Mouse (Mus musculus) right cerebral cortex, adult 18-20 months (tissue): ENCODE data around the gene Mylk2.
A peak's percentile ranks its signal among the peaks of the same experiment; 100 is the strongest.

Source experiments
- DNase-seq: peaks from one replicate; pipeline ENCODE4 v3.0.0; 2022; ENCODE audit warnings: mixed read lengths

The Mylk2 gene

GRCm38 (mm10) chr2:152914310-152915120, 3.4 kb downstream of the Mylk2 start:
- peak; percentile 87 for DNase-seq

DNA sequence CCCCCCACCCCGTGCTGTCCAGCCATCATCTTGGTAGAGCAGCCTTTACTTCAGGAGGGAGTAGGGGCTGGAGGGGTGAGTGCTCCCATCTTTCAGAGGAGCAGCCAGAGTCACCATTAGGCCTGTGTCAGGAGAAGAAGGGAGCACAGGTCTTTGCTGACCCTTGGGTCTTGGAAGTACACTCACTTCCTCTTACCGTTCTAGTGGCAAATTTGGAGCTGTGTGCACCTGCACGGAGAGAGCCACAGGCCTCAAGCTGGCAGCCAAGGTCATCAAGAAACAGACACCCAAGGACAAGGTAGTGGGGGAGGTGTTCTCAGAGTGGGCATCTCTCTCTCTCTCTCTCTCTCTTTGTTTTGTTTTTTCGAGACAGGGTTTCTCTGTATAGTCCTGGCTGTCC, 4.3 kb downstream of the Mylk2 start:
- no peak for DNase-seq

GRCm38 (mm10) chr2:152916111-152916510, 5.0 kb downstream of the Mylk2 start:
- DNase-seq, result no peak

GRCm38 (mm10) chr2:152917671-152918070, 6.5 kb downstream of the Mylk2 start:
- DNase-seq, result no peak

DNA sequence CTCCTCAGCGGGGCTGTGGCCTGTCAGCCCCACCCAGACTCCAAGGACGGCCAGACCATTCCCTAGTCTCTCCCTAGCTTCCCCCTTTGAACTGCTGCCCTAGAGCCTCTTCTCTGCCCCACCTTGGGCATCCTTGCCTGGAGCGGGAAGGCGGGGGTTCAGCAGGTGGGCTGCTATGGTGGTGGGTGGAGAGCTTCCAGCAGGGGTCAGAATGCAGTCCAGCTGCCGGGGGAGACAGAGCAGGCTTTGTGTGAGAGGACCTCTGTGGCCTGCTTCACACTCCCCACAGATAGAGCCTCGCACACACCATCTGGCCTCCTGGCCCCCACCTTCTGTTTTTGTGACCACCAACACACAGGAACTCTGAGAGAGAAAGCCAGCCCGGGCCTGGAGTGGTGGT, 11.2 kb downstream of the Mylk2 start:
- no peak for DNase-seq

GRCm38 (mm10) chr2:152923621-152924020, 12.5 kb downstream of the Mylk2 start:
- DNase-seq, result no peak

GRCm38 (mm10) chr2:152924128-152924527, 13.0 kb downstream of the Mylk2 start:
- DNase-seq, result no peak

DNA sequence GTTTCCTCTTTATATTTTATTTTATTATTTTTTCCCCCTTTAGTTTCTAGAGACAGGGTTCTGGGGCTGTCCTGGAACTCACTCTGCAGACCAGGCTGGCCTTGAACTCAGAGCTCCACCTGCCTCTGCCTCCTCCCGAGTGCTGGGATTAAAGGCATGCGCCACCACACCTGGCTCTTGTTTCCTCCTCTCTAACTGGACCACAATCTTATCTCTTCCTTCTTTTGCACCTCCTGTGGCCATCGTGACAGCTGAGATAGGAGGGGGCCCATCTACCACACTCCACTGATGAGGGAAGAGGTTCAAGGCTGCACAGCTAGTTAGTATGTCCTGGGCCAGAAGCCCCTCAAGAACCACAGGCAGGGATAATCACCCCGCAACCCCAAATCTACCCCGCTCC, 13.4 kb downstream of the Mylk2 start:
- DNase-seq, result no peak

GRCm38 (mm10) chr2:152925189-152925872, 14.2 kb downstream of the Mylk2 start:
- DNase-seq, result no peak

DNA sequence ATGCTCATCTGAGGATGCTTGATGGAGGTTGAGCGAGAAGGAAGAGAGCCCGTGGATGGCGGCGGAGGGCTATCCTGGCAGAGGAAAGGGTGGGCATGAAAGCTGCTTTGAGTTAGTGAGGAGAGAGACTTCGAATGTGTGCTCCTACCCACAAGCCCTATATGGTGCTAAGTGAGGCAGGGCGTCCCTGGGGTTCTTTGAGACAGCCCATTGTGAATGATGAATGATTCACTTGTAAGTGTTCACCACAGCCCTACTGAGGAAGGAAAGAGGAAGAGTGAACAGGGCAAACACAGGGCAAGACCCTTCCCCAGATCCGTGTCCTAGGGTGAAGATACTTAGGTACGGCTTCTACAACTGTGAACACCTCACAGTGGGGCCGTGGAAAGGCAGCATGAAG, 15.7 kb downstream of the Mylk2 start:
- DNase-seq, result no peak

GRCm38 (mm10) chr2:152927371-152927770, 16.2 kb downstream of the Mylk2 start:
- DNase-seq, result no peak

- DNase-seq, result no peak
Observed at GRCm38 (mm10) chr2:152928219-152928987, 17.3 kb downstream of the Mylk2 start.

DNA sequence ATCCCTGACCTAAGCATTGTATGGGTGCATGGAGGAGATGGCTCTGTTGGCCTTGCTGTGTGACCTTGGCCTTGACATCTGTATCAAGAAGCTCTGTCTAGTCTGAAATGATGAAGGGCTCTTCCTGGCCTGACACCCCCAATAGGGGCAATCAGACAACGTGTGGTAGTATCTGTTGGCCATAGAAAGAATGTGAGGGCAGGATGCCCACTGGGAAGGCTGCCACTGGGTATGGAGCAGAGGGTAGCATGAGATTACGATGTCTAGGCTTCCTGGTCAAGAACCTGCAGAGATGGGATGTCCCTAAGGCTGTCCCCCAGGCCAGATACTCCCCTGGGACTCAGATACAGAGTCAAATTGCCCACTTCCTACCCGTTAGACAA, 17.8 kb downstream of the Mylk2 start:
- no peak for DNase-seq

DNA sequence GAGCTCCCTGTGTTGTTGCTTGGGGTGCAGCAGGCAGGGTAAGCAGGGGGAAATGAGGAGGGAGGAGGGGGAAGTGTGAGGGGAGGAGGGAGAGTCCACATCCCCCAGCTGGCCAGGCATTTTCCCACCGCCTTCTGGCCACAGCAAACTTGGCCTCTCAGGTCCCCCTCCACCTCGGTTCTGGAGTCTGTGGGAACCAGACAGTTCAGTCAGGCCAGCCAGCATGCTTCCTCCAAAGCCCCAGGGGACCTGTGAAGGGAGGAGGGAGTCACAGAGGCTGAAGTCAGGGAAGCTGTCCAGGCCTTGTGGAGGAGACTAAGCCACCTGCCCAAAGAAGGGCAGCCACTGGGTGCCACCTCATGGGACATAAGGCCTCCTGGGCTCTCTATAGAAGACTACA, 19.1 kb downstream of the Mylk2 start:
- DNase-seq, result no peak

DNA sequence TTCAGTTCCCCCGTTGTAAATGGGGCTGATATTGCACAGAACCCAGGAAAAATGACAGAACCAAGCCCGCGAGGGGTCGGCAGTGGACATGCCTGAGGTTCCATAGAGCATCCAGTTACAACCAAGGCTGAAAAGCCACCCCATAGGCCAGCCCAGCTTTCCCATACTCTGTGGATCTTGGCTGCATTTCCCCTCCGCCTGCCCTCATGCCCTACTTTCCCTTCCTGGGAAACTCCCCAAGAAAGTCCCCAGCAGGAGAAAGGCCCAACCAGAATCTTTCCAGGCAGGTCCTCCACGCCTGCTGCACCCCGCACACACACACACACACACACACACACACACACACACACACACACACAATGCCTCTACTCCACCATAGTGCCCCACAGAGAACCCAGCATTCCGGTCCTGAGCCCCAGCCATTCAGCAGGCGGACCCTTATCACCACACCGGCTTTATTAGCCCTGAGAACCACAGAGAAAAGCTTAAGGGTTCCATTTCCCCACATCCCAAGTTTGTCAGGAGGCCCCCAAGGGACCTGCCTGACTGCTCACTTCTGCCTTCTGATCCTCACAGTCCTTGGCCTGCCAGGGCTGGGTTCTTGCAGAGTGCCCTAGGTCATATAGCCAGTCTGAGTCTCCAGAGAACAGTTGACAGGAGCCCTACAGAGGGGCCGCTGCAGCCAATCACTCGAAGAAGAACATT, 20.5 kb downstream of the Mylk2 start:
- no peak for DNase-seq

DNA sequence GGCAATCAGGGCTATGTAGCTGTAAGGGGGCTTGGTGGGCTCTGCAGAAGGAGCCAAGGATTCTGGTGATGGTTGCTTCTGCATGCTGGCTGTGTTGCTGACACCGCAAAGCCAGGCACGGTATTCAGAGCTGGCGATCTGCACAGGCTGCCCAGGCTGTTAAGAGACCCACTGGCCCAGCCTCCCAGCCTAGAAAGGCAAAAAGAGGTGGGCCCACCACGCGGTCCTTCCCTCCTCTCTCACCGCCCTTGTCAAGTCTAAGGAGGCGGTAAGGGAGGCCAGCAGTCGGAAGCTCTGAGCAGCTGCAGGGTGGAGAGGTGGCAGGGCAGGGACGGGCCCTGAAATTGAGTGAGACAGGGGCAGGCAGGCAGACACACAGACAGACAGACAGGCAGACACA, 21.9 kb downstream of the Mylk2 start, which contains the start of gene Foxs1:
TSS of gene Foxs1 (minus strand) at position 161 of the 400 bp plus-strand sequence.
- DNase-seq, result no peak

- DNase-seq, result no peak
Observed at GRCm38 (mm10) chr2:152933614-152934013, 22.5 kb downstream of the Mylk2 start.

- DNase-seq, result peak; percentile 34
Observed at GRCm38 (mm10) chr2:152939846-152940245, 28.7 kb downstream of the Mylk2 start.

DNA sequence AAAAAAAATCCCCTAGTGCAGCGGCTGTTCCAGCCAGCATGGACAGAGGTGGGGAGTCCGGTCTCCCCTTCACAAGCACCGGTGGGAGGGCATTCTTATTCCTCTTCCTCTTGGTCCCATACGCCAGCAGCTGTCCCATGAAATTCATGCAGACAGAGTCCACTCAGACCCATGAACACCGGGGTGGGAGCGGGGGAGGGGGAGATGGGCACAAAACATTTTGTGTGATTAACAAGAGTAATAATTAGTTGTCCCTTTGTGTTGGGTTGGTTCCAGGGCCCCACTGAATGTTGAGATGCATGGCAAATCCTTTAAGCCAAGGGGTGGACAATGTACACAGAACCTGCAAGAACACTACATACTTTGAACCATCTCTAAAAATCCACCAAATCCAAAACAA, 30.0 kb downstream of the Mylk2 start:
- no peak for DNase-seq

DNA sequence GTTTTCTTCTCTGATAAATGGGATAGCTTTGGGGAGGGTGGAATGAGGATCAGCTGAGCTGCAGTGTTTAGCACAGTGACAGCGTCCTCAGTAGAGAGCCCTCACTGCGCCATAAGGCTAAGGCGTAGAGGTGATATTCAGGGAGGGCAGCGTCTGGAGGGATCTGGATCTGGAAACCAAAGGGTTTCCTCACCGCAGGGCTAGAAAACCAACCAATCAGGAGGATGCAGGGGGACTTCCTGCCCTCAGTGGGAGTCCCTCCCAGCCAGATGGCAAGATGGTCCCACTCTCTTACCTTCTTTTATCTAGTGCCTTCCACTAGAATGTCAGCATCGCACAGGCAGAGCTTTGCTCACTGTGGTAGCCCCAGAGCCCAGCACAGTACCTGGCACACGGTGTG, 30.6 kb downstream of the Mylk2 start:
- DNase-seq, result no peak

DNA sequence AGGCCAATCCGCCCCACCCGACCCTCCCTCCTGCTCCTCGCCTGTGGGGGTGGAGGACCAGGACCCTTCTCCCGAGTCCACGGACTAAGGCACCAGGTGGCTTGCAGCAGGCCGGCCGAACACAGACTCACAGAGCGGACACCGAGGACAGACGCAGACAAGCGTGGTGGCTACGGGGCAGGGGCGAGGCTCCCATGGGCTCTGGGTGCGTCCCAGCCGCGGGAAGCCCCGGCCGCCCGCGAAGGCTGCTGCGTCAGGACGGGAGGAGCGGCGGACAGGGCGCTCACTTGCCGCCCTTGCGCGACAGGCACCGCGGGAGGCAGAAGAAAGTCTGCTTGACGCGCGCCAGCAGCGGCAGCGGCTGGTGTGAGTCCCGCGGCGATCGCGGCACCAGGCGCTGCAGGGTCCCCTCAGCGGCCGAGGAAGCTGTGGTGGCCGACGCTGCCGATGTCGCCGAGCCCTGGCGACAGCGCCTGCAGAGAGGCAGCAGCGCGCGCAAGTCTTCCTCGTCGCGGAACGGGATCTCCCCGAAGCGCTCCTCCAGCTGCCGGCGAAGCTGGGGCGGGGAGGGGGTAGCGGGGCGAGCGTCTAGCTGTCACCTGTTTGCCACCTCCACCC, 31.9 kb downstream of the Mylk2 start:
- no peak for DNase-seq

- no peak for DNase-seq
Observed at GRCm38 (mm10) chr2:152943568-152943967, 32.4 kb downstream of the Mylk2 start.

DNA sequence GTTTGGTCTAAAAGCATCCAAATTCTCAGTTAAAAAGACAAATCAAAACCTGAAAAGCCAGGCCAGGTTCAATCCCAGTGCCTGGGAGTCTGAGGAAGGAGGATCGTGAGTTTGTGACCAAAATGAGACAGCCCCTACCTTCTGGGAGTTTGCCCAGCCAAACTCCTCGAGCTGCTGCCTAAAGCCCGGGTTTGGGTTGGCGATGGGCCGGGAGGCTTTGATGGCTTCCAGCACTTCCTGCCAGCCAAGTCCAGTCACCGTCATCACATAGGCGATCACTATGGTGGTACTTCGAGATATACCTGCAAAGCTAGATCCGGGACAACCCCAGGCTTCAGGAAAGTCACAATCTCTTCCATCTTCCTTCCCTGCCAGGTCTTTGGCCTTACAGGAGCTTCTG, 32.9 kb downstream of the Mylk2 start:
- DNase-seq, result no peak
